Mouse (Mus musculus) R1 (cell line): ENCODE measurements around the gene Nppa.

Source experiments
- DNase-seq: peaks from one replicate; pipeline ENCODE4 v3.0.0-alpha.2; 2018; ENCODE audit warnings: low read depth, low spot score

Nppa gene

DNA sequence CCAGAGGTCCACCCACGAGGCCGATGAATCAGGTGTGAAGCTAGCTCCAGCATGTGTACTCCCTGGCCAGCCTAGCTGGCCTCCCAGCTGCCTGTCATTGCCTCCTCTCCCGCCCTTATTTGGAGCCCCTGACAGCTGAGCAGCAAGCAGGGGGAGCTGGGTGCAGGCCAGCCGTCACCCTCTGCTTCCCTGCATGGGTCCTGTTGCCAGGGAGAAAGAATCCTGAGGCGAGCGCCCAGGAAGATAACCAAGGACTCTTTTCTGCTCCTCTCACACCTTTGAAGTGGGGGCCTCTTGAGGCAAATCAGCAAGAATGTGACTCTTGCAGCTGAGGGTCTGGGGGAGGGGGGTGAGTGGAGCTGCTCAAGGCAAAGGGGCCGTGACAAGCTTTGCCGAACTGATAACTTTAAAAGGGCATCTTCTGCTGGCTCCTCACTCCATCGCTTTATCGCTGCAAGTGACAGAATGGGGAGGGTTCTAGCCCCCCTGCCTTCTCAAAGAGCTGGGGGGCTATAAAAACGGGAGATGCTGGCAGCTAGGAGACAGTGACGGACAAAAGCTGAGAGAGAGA, at the start of gene Nppa:
Gene Nppa (plus strand): TSS at position 521 of the 571 bp plus-strand sequence.
- DNase-seq = no peak

GRCm38 (mm10) chr4:147953590-147953989, 46.9 kb upstream of the Nppa start:
- peak; percentile 77 for DNase-seq

GRCm38 (mm10) chr4:147957141-147957540, 43.4 kb upstream of the Nppa start:
- peak; percentile 69 for DNase-seq

- peak; percentile 92 for DNase-seq
Observed at GRCm38 (mm10) chr4:147959881-147960831, 40.4 kb upstream of the Nppa start.

DNA sequence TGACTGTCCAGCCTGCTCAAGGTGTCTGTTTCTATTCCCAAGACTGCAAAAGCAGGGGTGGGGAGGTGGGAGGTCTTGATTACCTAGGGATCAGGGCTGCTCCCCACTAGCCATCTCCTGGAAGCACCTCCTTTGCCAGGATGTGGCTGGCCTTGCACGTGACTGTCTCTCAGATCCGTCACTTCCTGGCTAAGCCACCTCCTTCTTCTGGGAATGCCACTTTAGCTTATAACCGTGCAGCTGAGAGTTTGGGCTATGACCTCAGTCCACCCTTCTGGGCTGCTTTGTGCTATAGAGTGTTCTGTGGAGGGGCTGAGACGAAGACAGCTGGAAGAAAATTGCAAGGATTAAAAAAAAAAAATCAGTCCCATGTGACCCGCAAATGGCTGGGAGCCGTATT, 37.7 kb upstream of the Nppa start:
- DNase-seq = peak; percentile 53

DNA sequence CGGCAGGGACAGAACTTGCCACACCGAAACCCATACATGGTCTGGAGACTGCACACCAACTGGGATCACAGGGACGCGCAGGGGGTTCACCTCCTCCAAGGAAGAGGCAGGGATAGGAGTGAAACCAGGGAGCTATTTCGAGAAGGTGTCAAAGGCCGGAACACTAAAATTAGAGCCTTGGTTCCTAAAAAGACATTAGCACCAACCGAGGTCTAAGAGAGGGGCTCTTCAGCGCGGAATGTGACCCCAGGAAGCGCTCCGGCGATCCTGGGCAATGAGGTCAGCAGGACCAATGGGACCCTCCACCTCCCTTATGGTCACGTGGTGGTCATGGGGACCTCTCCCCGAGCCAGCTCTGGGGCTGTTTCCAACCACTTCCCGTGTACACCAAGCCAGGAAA, 36.9 kb upstream of the Nppa start:
- no peak for DNase-seq

- no peak for DNase-seq
Observed at GRCm38 (mm10) chr4:147965712-147966111, 34.8 kb upstream of the Nppa start.

DNA sequence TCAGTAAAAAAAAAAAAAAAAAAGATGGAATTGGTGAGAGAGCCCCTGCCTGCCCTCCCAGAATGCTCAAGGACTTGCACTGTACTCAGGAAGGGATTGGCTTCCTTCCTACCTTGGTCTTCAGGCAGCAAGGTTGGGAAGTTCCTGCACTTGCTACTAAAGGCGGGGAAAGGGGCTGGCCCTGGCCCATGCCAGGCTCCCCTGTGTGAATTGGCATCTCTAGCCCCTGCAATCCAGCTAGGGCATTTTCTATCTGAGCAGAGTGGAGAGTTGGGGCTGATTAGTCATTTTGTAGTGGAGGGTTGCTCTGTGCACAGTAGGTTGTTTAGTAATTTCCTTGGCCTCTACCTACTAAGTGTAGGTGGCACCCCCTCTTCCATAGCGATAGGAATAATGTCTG, 31.7 kb upstream of the Nppa start:
- no peak for DNase-seq

- DNase-seq = no peak
Observed at GRCm38 (mm10) chr4:147969337-147969736, 31.2 kb upstream of the Nppa start.

DNA sequence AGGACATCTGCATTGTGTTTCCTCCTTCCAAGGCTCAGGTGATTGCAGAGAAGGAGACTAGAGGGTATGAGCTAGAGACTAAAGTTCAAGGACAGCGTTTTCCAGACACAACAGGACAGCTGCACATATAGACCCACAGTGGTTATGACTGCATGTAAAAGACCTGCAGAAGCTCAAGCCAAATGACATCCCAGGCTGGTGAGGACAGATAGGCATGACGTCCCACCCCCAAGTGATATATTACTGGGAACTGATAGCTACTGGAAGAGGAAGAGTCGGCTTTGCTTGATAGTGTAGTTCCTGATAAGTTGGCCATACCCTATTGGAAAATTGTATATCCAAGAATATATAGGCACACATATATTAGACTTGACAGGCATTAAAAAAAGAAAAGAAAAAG, 24.3 kb upstream of the Nppa start:
- no peak for DNase-seq

GRCm38 (mm10) chr4:147977726-147978125, 22.8 kb upstream of the Nppa start:
- no peak for DNase-seq

GRCm38 (mm10) chr4:147978391-147978790, 22.1 kb upstream of the Nppa start:
- no peak for DNase-seq

DNA sequence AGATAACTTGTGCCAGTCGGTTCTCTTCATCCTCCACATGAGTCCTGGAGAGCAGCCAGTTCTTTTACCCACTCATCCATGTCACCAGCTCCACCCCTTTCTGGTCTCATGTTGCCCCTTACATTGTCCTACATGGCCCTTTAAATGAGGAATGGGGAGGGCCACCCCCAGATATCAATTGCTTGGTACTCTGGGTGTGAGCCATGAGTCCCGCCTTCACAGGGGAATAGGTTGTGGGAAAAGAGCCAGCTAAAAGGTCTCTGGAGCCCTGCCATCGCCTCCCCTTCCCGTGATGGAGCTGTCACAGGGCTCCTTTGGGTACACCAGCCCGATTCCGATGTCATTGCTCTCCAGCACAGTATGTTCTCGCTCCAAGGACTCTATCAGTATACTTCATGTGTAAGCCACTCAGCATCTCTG, 21.1 kb upstream of the Nppa start:
- no peak for DNase-seq

- peak; percentile 96 for DNase-seq
Observed at GRCm38 (mm10) chr4:147985205-147986132, 15.1 kb upstream of the Nppa start, which contains the start of gene Nppb. Nppb (plus strand) TSS chr4:147985788.

DNA sequence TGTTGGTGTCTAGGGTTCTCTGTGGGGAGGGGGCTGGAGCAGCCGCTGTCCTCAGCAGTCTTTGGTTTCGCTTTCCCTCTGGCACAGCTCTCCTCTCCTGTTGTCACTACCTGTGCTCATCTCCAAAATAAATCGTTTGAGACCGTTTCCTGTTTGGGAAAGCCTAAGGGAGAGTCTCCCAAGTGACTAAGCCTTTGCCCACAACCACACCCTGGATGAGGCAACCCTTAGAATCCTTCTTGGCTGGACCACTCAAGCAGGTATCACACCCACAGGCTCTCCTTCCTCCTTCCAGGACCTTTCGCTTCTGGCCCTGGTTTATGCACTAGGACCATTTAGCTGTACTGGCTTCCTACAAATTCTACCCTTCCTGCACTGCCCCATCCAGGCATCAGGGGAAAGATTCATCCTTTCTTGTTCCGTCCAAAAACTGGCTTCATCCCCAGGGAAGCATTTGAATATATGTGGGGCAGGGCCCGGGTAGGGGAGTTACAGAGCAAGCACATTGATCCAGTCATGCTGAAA, 6.9 kb upstream of the Nppa start:
- DNase-seq = no peak

DNA sequence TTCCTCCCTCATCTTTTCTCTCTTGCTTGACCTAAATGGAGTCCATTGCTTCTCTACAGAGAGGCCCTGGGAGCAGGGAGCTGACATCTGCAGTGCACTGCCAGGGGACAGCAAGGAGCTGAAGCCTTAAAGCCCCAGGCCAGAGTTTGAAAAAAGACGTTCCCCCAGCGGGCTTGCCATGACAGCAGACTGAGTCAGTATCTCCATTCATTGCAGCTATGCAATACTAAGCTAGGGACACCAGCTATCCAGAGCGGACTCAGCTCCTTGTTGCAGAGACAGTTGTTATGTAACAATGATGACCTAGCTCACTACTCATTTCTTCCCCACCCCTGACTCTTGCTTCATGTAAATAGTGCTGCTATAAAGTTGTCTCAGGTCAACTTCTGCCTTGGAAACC, 5.2 kb upstream of the Nppa start:
- no peak for DNase-seq

DNA sequence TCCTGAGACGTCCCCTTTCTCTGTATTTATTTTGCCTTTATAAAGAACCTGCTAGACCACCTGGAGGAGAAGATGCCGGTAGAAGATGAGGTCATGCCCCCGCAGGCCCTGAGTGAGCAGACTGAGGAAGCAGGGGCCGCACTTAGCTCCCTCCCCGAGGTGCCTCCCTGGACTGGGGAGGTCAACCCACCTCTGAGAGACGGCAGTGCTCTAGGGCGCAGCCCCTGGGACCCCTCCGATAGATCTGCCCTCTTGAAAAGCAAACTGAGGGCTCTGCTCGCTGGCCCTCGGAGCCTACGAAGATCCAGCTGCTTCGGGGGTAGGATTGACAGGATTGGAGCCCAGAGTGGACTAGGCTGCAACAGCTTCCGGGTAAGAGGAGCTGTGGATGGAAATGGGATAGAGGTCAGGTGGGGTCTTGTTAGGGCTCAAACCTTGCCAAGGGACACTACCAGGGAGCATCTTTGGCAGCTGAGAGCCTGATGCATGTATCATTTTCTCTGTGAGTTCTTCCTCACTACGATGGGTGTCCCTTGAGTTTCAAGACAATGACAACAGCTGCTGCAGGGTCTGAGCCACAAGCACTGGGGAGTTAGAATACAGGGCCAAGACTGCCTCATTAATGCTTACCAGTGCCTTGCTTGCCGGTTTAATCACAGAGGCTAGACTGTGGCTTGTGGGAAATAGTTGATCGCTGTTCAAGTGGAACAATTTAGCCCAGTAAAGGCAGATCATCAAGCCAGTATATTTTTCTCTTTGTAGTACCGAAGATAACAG, 679 bp downstream of the Nppa start:
- no peak for DNase-seq

DNA sequence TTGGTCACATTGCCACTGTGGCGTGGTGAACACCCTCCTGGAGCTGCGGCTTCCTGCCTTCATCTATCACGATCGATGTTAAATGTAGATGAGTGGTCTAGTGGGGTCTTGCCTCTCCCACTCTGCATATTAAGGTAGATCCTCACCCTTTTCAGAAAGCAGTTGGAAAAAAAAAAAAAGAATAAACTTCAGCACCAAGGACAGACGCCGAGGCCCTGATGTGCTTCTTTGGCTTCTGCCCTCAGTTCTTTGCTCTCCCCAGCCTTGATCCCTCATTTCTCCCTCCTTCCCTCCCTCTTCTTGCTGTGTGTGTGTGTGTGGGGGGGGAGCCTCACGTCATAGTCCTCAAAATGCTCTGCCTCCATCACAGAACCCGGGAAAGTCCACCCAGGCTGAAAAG, 1.3 kb downstream of the Nppa start:
- no peak for DNase-seq

DNA sequence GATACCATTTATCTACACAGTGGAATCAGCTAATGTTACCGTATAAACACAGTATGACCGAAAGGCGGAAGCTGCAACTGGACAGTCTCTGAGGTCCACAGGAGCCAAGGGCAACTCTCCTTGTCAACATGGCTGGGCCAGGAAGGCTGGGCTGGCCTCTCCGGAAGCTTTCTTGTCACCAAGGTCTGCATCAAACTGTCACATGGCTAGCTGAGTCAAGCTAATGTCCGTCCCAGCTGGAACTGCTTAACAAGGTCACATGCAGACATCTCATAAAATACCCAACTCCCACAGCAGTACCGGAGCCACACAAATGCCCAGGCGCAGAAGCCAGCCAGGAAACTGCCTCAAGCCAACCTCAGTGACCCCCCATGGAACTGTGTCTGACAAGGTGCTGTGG, 3.8 kb downstream of the Nppa start:
- DNase-seq = no peak

DNA sequence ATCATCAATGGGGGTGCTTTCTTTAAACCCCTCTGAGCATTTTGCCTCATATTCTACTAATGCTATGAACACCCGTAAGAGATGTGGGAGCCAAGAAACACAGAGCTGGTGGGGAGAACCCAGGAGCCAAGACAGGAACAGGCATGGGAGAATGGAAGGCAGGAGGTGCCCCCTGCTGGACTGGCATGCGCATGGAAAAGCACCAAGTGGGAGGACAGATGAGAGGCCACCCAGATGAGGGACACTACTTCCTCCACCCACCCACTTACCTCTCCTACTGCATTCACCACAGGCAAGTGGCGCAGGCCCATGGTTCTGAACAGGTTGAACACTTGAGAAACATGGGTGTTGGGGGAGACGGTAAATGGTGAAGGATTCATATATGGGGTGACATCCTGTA, 7.9 kb downstream of the Nppa start:
- DNase-seq = no peak

DNA sequence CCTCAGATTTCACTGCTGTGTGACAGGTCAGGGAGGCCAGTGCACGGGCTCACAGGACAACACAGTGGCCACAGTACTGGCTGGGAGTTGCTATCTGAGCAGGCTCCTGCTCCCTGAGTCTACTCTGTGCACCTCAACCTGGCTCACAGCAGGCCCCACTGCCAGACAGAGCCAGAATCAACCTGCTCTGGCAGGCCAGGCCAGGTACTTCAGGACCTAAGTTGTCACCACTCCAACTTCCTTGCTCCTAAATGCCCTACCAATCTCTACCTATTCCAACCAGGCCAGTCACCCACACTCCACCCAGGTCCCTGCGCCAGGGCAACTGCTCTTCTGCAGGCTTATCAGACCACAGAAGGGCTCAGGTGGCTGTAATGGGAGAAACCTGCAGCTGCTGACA, 9.1 kb downstream of the Nppa start:
- DNase-seq = no peak
